Mouse (Mus musculus): ENCODE results near the gene E130218I03Rik. TPM values are rescaled to one million over a fixed set of nuclear protein-coding genes. Genes with fewer than 3 reads are reported as not detected.
"Not testable (repeated sequence)": the region's sequence is repeated elsewhere in the genome, so short reads cannot be mapped to it uniquely, and the experiment has no call there.

E130218I03Rik gene
- polyA plus RNA-seq, 1 experiment: not detected

DNA sequence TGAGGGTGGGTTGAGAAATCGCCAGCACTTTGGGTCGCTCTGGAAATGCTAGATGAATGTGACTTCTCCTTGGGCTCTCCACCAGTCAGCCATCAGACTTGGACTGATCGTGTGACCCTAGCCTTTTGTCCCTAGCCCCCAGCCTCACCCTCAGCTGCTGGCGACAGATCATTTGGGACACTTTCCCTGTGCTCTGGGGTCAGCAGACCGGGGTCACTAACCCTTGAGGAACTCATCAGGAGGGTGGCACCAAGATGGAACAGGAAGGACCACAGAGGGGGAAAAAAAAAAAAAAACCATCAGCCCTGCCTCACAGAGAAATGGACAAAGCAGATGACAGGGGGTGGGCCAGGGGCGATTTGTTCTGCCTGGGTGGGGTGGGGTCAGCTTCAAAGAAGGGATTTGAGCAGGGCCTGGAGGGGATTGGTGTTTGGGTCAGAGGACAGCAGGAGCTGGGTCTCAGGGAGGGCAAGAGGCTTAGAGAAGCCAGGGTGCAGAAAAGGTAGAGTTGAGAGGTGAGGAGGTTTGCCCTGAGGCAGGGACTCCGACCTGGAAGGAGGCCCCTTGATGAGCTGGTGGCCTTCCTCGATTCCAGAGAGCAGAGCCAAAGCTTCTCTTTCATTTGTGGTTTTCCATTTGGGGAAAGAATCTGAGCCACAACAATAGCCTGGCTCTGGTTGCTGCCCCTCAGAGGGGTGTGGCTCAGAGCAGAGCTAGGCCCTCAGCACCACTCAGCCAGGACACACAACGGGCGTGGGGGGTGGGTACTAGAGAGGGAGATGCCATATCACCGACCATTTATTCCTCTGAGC, 13.9 kb downstream of the E130218I03Rik start:
- Histone ChIP-seq H3K27ac (ENCODE audit: insufficient read depth, low read depth, low read length) (peak overlapping the region; percentile 63), H3K4me1 (ENCODE audit: control insufficient read depth, insufficient read depth, low read length) (0 out of 2 replicates have a peak, but pooled peaks cover 3% of the 10 kb centered on the region), H3K27me3 (replicated peaks; ENCODE audit: control insufficient read depth, insufficient read depth, low read length) (no peaks in the 10 kb centered on the region), H3K36me3 (ENCODE audit: control insufficient read depth, insufficient read depth, low read length) (no peaks in the 10 kb centered on the region), H3K4me3 (ENCODE audit: insufficient read depth, low read depth, low read length) (no peak overlapping the region)
- 57% methylated on average over 11 of the region's 11 CpGs for WGBS
- no peak for TF ChIP-seq POLR2A (IDR thresholded peaks at IDR 0.05; ENCODE audit: low read depth, low read length)
- TF ChIP-seq CTCF (conservative IDR thresholded peaks at IDR 0.05; ENCODE audit: insufficient read depth, insufficient read length, low read depth, low read length): no peak
- DNase-seq: peak; percentile 51

DNA sequence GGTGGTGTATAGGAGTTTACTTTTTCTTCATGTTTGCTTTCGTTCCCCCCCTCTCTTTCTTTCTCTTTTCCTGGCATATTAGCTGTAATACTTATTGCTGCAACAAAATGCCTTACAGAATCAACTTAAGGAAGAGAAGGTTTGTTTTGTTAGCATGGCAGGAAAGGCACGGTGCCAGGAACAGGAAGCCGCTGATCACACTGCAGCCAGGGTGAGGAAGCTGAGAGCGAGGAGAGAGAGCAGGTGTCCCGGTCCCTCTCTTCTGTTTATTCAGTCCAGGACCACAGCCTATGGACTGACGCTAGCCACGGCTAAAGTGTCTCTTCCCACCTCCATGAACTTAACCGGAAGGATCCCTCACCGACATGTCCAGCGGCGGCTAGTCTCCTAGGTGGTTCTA, 14.9 kb downstream of the E130218I03Rik start:
- no peaks in the 10 kb centered on the region for H3K27me3 ChIP-seq (replicated peaks; ENCODE audit: control insufficient read depth, insufficient read depth, low read length)
- 0 out of 2 replicates have a peak, but pooled peaks cover 3% of the 10 kb centered on the region for H3K4me1 ChIP-seq (ENCODE audit: control insufficient read depth, insufficient read depth, low read length)
- no peak overlapping the region for H3K27ac ChIP-seq (ENCODE audit: insufficient read depth, low read depth, low read length)
- no peak overlapping the region for H3K4me3 ChIP-seq (ENCODE audit: insufficient read depth, low read depth, low read length)
- H3K36me3 ChIP-seq (ENCODE audit: control insufficient read depth, insufficient read depth, low read length): no peaks in the 10 kb centered on the region
- DNase-seq: peak; percentile 38
- TF ChIP-seq POLR2A (IDR thresholded peaks at IDR 0.05; ENCODE audit: low read depth, low read length) (no peak), CTCF (conservative IDR thresholded peaks at IDR 0.05; ENCODE audit: insufficient read depth, insufficient read length, low read depth, low read length) (no peak)
- 41% methylated on average over 11 of the region's 11 CpGs for WGBS

DNA sequence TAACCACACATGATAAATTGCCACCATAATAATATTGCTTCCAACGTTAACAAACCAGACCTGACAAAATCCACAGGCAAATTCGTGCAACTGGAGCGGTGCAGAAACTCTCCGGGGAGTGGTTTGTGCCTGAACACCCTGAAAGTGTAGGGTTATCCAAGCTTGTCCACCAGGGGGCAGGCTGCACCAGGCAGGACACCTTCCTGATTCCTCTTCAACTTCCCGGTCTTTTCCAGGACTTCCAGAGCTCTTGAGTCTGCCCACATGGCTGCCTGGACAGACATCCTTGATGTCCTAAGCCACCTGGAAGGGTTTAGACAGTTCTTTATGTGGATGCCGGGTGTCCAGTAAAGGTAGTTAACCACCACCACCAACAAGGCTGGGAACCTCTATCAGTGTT, 19.7 kb downstream of the E130218I03Rik start:
- H3K27ac ChIP-seq (ENCODE audit: insufficient read depth, low read depth, low read length): no peak overlapping the region

DNA sequence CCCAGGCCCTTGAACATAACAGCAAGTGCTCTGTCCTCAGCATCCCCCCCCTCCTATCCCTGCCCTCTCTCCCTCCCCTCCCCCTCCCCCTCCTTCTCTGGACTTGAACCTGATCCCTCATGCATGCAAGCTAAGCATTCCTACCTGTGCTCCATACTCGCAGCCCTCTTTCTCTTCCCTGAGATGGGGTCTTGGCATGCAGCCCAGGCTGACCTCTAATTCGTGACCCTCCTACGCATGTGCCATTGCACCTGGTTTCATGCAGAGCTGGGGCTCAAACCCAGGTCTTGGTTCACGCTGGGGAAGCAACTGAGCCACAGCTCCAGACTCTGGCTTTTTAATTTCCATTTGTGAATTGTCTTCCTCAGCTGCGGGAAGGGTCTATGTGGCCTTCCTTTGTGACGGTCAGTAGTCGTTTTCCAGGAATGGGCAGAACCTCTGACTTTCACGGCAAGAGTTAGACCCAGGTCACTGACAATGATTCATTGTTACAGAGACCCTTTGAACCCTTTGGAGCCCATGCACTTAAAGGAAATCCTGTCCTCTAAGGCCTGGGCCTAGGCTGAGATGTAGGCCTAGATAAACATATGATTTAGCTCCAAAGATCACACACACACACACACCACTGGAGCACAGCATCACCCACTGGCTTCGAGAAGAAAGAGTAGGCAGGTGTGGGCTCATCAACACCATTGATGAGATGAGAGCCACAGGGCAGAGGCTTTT, 22.6 kb downstream of the E130218I03Rik start:
- DNase-seq: peak; percentile 69
- TF ChIP-seq POLR2A (IDR thresholded peaks at IDR 0.05; ENCODE audit: low read depth, low read length) (no peak), CTCF (conservative IDR thresholded peaks at IDR 0.05; ENCODE audit: insufficient read depth, insufficient read length, low read depth, low read length) (no peak)
- Histone ChIP-seq H3K27ac (ENCODE audit: insufficient read depth, low read depth, low read length) (no peak overlapping the region), H3K36me3 (ENCODE audit: control insufficient read depth, insufficient read depth, low read length) (no peaks in the 10 kb centered on the region), H3K27me3 (replicated peaks; ENCODE audit: control insufficient read depth, insufficient read depth, low read length) (no peaks in the 10 kb centered on the region), H3K4me1 (ENCODE audit: control insufficient read depth, insufficient read depth, low read length) (no peaks in the 10 kb centered on the region), H3K4me3 (ENCODE audit: insufficient read depth, low read depth, low read length) (no peak overlapping the region)
- WGBS: 46% methylated on average over 9 of the region's 9 CpGs

More for the DNA sequence above, 19.7 kb downstream of the E130218I03Rik start:
- H3K4me3 ChIP-seq (ENCODE audit: insufficient read depth, low read depth, low read length): no peak overlapping the region
- peak; percentile 76 for DNase-seq
- TF ChIP-seq CTCF (conservative IDR thresholded peaks at IDR 0.05; ENCODE audit: insufficient read depth, insufficient read length, low read depth, low read length) (peak; percentile 88), POLR2A (IDR thresholded peaks at IDR 0.05; ENCODE audit: low read depth, low read length) (no peak)
- WGBS: 26% methylated on average over 6 of the region's 6 CpGs
- no peaks in the 10 kb centered on the region for H3K36me3 ChIP-seq (ENCODE audit: control insufficient read depth, insufficient read depth, low read length)
- no peaks in the 10 kb centered on the region for H3K27me3 ChIP-seq (replicated peaks; ENCODE audit: control insufficient read depth, insufficient read depth, low read length)
- H3K4me1 ChIP-seq (ENCODE audit: control insufficient read depth, insufficient read depth, low read length): no peaks in the 10 kb centered on the region

- Histone ChIP-seq H3K4me3 (ENCODE audit: insufficient read depth, low read depth, low read length) (no peak overlapping the region), H3K27me3 (replicated peaks; ENCODE audit: control insufficient read depth, insufficient read depth, low read length) (no peaks in the 10 kb centered on the region), H3K27ac (ENCODE audit: insufficient read depth, low read depth, low read length) (no peak overlapping the region), H3K4me1 (ENCODE audit: control insufficient read depth, insufficient read depth, low read length) (no peaks in the 10 kb centered on the region), H3K36me3 (ENCODE audit: control insufficient read depth, insufficient read depth, low read length) (no peaks in the 10 kb centered on the region)
- TF ChIP-seq POLR2A (IDR thresholded peaks at IDR 0.05; ENCODE audit: low read depth, low read length) (no peak), CTCF (conservative IDR thresholded peaks at IDR 0.05; ENCODE audit: insufficient read depth, insufficient read length, low read depth, low read length) (no peak)
- 73% methylated on average over 19 of the region's 19 CpGs for WGBS
- peak; percentile 47 for DNase-seq
These were observed 24.7 kb downstream of the E130218I03Rik start for GRCm38 (mm10) chr4:134268102-134268655.

DNA sequence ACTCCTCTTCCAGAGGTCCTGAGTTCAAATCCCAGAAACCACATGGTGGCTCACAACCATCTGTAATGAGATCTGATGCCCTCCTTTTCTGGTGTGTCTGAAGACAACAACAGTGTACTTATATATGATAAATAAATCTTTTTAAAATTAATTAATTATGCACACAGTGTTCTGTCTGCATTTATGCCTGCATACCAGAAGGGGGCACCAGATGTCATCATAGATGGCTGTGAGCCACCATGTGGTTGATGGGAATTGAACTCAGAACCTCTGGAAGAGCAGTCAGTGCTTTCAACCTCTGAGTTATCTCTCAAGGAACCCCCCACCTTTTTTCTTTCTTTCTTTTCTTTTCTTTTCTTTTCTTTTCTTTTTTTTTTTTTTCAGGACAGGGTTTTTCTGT, 26.2 kb downstream of the E130218I03Rik start:
- not testable (repeated sequence) for DNase-seq; H3K27me3 ChIP-seq (replicated peaks; ENCODE audit: control insufficient read depth, insufficient read depth, low read length); H3K4me3 ChIP-seq (ENCODE audit: insufficient read depth, low read depth, low read length); H3K4me1 ChIP-seq (ENCODE audit: control insufficient read depth, insufficient read depth, low read length); H3K36me3 ChIP-seq (ENCODE audit: control insufficient read depth, insufficient read depth, low read length); H3K27ac ChIP-seq (ENCODE audit: insufficient read depth, low read depth, low read length)
- TF ChIP-seq CTCF (conservative IDR thresholded peaks at IDR 0.05; ENCODE audit: insufficient read depth, insufficient read length, low read depth, low read length): 0 out of 2 replicates have a peak, but pooled peaks have one; percentile 29

DNA sequence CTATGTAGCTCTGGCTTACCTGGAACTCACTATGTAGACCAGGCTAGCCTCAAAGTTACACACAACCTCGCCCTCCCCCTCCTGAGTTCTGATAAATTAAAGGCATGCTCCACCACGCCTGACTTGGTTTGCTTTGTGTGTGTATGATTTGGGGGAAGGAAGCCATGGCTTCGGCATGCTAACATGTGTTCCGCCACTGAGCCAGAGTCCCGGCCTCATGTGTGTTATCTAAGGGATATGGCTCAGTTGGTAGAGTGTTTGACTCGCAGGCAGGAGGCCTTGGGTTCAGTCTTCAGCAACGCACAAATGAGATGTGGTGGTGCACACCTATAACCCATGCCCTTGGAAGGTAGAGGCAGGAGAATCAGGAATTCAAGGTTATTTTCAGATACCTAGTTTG, 28.5 kb downstream of the E130218I03Rik start:
- 84% methylated on average over 7 of the region's 7 CpGs for WGBS
- H3K4me1 ChIP-seq (ENCODE audit: control insufficient read depth, insufficient read depth, low read length): no peaks in the 10 kb centered on the region; the same call in 1 of the 2 replicates
- H3K36me3 ChIP-seq (ENCODE audit: control insufficient read depth, insufficient read depth, low read length): no peaks in the 10 kb centered on the region
- TF ChIP-seq POLR2A (IDR thresholded peaks at IDR 0.05; ENCODE audit: low read depth, low read length) (no peak), CTCF (conservative IDR thresholded peaks at IDR 0.05; ENCODE audit: insufficient read depth, insufficient read length, low read depth, low read length) (no peak)
- H3K27me3 ChIP-seq (replicated peaks; ENCODE audit: control insufficient read depth, insufficient read depth, low read length): no peaks in the 10 kb centered on the region
- H3K4me3 ChIP-seq (ENCODE audit: insufficient read depth, low read depth, low read length): no peak overlapping the region
- DNase-seq: no peak
- H3K27ac ChIP-seq (ENCODE audit: insufficient read depth, low read depth, low read length): no peak overlapping the region

All from kidney, adult 2 months (tissue).